Mouse (Mus musculus) left cerebral cortex, postnatal 4 days (tissue): ENCODE results near the gene Strip1. TPM values are rescaled to one million over a fixed set of nuclear protein-coding genes. Genes with fewer than 3 reads are reported as not detected.

Source experiments
- DNase-seq: peaks from one replicate; pipeline ENCODE4 v3.0.0-alpha.2; 2022
- intact Hi-C: fragments of 180-260 bp; cut with DNase I; formaldehyde crosslinking; loops from one replicate; pipeline ENCODE4 v1.15.1; 2025
- total RNA-seq, 2 experiments: library from RNA; stranded (reverse); gene quantifications; 2 replicates each; pipeline ENCODE4 v1.2.3; 2021

Gene Strip1
- total RNA-seq, 2 experiments from 2014 or later: 114 to 120 TPM

- intact Hi-C loops: no loop called here
- DNase-seq: no peak
Observed at GRCm38 (mm10) chr3:107595264-107595937, 36.1 kb downstream of the Strip1 start.

GRCm38 (mm10) chr3:107594662-107595263 lies 36.7 kb downstream of the Strip1 start, which contains the start of gene Alx3:
Gene Alx3, plus strand, starts transcription at chr3:107595031.
- intact Hi-C loops: no loop called here
- no peak for DNase-seq

GRCm38 (mm10) chr3:107593632-107594031 lies 37.9 kb downstream of the Strip1 start:
- intact Hi-C loops: no loop called here
- no peak for DNase-seq

GRCm38 (mm10) chr3:107591612-107592011 lies 39.9 kb downstream of the Strip1 start:
- no peak for DNase-seq
- intact Hi-C loops: no loop called here

GRCm38 (mm10) chr3:107586504-107586903 lies 45.0 kb downstream of the Strip1 start:
- peak; percentile 34 for DNase-seq
- intact Hi-C loops: no loop called here

- DNase-seq: no peak
- intact Hi-C loops: no loop called here
Observed at GRCm38 (mm10) chr3:107583893-107584292, 47.6 kb downstream of the Strip1 start.

GRCm38 (mm10) chr3:107582875-107583767 lies 48.4 kb downstream of the Strip1 start:
- intact Hi-C loops: no loop called here

GRCm38 (mm10) chr3:107582130-107582874 lies 49.2 kb downstream of the Strip1 start:
- no peak for DNase-seq
- intact Hi-C loops: no loop called here

More at GRCm38 (mm10) chr3:107582875-107583767, 48.4 kb downstream of the Strip1 start:
- no peak for DNase-seq

- intact Hi-C loops: no loop called here
- DNase-seq: no peak
Observed at GRCm38 (mm10) chr3:107581103-107582010, 50.1 kb downstream of the Strip1 start.

GRCm38 (mm10) chr3:107579466-107579865 lies 52.0 kb downstream of the Strip1 start:
- intact Hi-C loops: no loop called here

GRCm38 (mm10) chr3:107577810-107578390 lies 53.6 kb downstream of the Strip1 start:
- intact Hi-C loops: no loop called here
- DNase-seq: no peak

More at GRCm38 (mm10) chr3:107579466-107579865, 52.0 kb downstream of the Strip1 start:
- DNase-seq: peak; percentile 77

- no peak for DNase-seq
- intact Hi-C loops: no loop called here
Observed at GRCm38 (mm10) chr3:107576807-107577206, 54.7 kb downstream of the Strip1 start.

GRCm38 (mm10) chr3:107571205-107571604 lies 60.3 kb downstream of the Strip1 start:
- DNase-seq: no peak

GRCm38 (mm10) chr3:107568721-107569120 lies 62.8 kb downstream of the Strip1 start:
- DNase-seq: no peak
- intact Hi-C loops: no loop called here

More at GRCm38 (mm10) chr3:107571205-107571604, 60.3 kb downstream of the Strip1 start:
- intact Hi-C loops: no loop called here

- intact Hi-C loops: no loop called here
- DNase-seq: no peak
Observed at GRCm38 (mm10) chr3:107567766-107568165, 63.7 kb downstream of the Strip1 start.

GRCm38 (mm10) chr3:107565331-107565730 lies 66.2 kb downstream of the Strip1 start:
- intact Hi-C loops: no loop called here
- no peak for DNase-seq

GRCm38 (mm10) chr3:107563880-107564279 lies 67.6 kb downstream of the Strip1 start:
- DNase-seq: no peak
- intact Hi-C loops: no loop called here

GRCm38 (mm10) chr3:107562591-107562990 lies 68.9 kb downstream of the Strip1 start:
- intact Hi-C loops: no loop called here
- DNase-seq: peak; percentile 58
